Mouse (Mus musculus): ENCODE results near the gene A630095N17Rik.
A peak's percentile ranks its signal among the peaks of the same experiment; 100 is the strongest.

Gene A630095N17Rik

DNA sequence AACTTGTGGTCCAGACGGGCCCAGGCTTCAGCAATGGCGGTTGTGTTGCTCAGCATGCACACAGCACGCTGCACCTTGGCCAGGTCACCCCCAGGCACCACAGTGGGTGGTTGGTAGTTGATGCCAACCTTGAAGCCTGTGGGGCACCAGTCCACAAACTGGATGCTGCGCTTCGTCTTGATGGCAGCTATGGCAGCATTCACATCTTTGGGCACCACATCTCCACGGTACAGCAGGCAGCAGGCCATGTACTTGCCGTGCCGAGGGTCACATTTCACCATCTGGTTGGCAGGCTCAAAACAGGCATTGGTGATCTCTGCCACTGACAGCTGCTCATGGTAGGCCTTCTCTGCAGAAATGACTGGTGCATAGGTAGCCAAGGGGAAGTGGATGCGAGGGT lies 16.1 kb downstream of the A630095N17Rik start:
- DNase-seq (ENCODE audit: low read depth, low spot score), result no peak

DNA sequence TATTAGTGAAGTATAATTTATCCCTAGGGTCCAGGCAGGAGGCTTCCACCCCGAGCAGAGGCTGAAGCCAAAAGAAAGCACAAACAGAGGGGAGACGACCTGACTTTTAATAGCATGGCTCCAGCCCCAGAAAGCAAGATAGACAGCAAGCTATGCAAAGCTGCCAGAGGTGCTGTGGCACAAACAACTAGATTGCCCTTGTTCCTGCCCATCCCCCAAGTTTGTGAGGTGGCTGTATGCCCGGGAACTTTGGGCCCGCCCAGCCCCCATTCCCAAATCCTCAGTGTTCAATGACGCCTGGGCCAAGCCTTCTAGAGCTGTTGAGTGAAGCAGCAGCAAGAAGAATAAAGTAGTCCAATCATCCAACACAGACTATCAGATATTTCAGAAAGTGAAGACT lies 17.0 kb downstream of the A630095N17Rik start:
- DNase-seq (ENCODE audit: low read depth, low spot score), result no peak

DNA sequence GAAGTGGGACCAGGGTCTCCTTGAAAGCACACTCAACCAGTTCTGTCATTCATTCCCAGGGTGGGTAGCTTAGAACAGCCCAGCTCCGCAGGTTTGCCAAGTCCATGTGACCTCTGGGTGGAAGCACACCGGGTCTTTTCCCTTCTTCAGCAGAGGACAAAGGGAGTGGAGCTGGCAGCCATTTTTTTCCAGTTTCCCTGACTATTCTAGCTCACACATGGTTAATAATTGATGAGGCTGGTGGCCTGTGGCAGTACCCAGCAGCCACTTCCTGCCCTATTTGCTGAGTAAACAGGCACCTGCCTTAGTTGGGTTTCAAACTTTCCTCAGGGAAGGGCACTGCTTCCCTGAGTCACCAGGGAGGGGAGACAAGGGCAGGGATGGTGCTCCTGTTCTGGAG lies 17.5 kb downstream of the A630095N17Rik start:
- no peak for DNase-seq (ENCODE audit: low read depth, low spot score)

DNA sequence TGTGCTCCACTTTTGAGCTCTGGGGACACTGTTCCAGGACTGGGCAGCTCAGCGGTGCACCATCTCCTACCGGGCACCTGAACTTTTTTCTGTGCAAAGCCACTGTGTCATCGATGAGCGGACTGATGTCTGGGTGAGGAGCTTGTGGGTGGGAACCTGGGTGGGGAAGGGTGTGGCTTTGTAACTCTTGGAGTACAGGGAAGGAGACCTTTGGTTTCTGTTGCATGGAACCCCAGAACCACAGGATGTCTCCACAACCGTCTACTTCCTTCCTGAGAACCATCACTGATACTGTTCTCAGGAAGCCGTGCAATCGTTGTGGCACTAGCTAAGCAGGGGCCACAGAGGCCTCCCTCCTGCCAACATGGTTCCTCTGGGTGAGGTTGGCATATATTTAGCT lies 18.8 kb downstream of the A630095N17Rik start:
- DNase-seq (ENCODE audit: low read depth, low spot score), result no peak

DNA sequence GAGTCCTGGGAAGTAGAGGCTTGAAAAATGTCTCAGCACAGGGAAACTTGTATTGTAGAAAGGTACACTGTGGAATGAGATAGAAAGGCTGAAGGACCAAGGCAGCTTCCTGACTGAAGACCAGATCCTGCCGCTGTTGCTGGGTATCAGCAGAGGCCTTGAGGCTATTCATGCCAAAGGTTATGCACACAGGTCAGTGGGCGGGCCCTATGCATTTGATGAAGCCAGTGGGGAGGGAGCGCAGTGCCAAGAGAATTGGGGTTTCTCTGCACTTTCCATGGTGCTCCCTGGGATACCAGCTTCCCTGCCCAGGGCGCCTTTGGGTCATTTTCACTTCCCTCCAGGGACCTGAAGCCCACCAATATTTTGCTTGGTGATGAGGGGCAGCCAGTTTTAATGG lies 19.4 kb downstream of the A630095N17Rik start:
- no peak for DNase-seq (ENCODE audit: low read depth, low spot score)

DNA sequence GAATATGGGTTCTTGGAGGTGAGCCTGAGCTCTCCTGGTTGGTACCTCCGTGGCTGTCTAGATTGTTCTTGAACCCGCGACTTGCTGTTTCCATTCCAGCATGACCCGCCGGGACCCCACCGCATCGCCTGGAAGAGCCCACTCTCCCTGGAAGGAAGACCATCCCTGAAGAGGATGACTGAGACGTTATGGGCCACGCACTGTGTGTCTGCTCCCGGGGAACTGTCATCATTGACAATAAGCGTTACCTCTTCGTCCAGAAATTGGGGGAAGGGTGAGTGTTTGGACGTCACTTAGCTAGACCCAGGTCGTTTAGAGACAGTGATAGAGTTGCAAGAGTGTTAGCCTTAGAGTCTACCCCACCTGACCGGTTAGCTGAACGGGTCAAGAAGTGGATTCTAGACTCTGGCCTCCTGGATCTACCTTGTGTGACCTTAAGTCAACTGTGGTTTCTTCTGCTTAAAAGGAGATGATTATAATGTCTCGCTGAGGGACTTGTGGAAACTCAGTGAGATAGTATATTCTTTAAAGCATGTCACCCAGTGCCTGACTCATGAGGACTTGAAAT lies 20.7 kb downstream of the A630095N17Rik start:
- DNase-seq (ENCODE audit: low read depth, low spot score), result no peak

DNA sequence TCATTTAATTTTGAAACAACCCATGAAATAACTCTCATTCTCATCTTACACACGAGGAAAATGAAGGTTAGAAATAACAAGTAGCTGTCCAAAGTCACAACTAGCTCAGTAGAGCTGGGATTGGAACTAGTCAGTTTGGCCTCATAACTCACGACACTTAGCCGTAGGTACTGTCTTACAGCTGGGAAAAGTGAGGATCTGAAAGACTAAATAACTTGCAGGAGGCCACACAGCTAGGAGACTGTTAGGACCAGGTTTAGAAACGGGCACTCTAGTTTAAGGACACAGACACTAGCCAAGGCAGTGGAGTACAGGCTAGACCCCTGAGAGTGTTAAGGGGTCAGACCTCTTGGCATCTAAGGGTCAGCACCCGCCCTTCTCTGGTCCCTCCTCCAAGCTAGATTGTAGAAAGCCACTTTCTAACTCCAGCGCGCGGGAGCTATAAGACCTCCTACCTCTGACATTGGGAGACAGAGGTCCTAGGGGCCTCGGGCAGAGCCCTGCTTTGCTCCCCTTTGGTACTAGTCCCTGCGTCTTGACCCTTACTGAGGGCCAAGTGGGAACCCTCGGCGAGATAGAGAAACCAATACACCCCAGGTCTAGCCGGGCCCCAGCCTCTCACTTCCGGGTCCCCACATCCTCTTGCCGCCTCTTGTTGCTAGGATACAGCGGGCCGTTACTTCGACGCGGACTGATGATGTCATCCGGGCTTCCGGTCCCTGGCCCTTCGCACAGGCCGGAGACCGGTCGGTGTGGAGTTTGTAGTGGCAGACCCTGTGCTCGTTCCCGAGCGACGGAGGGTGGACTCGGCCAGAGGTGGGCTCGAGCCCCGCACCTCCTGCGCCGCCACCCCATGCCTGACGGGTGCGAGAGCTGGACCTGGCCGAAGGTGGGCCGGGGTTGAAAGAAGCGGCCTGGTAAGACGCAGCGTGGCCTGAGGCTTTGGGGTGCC lies 21.5 kb downstream of the A630095N17Rik start, which contains the start of the genes Glb1l and Stk16:
Gene Glb1l, minus strand, starts transcription at position 678 of the 952 bp plus-strand sequence.
Gene Stk16, plus strand, starts transcription at position 703 of the 952 bp plus-strand sequence.
- peak; percentile 92 for DNase-seq (ENCODE audit: low read depth, low spot score)

DNA sequence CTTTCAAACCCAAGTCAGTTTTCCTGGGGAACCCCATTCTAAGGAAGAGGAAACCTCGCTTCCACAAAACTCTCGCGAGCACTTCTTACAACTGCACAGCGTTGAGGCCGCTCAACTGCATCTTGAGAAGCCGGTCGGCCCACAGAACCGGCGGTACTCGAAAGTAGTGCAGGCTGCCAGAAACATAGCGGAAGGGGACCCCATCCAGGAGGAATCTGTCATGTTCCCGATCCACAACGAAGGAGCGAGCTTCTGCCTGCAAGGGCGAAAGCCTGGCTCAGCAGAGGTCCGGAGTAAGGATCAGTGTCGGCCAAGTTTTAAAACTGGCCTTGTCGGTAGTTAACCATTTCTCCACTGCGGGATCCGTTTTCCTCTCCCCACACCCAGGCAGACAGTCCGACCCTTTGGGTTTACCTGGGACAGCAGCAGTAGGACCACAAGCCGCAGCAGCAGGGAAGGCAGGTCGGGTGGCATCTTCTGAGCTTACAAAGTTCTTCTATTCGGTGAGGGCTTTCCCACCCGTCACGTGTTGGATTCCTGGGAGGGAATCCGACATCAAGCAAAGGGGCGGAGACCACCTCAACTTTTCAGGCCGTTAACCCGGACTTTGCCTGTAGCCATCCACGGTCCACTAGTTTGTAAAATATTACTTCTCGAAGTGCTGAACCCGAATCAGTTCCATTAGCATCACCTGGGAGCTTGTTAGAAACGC lies 22.8 kb downstream of the A630095N17Rik start:
- DNase-seq (ENCODE audit: low read depth, low spot score), result no peak

DNA sequence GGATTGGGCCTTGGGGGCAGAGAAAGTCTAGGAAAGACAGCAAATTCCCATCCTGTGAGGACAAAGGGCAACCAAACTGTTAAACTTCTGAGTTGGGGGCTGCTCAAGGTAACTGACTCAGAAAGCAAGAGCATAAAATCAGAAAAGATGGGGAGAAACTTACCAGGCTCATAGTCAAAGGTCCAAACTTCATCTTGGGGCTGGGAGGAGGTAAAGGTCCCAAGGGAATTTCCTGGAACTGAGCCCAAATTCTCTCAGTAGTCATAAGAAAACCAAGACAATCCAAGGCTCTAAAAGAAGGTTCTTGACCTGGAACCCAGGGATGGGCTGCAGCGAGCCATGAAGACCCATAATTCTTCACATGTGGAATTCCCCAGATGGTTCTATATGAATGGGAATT lies 30.7 kb downstream of the A630095N17Rik start:
- DNase-seq (ENCODE audit: low read depth, low spot score), result no peak

DNA sequence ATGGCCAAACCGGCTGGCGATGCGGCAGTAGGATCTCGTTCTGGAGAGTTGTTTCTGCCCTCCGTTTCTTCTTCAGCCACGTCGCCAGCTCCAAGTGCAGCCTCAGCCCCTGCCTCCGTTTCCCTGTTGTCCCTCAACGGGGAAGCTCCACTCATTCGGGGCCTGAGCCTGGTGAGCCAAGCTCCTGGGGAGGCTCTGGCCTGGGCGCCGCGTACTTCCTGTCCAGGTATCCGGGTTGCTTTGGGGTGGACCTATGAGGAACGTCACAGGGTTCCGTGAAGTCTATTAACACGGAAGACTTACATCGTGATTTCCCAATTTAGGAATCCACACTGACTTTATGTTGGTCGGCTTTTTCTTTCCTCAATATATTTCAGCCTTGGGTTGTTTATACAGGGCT lies 39.5 kb downstream of the A630095N17Rik start:
- DNase-seq (ENCODE audit: low read depth, low spot score), result no peak

DNA sequence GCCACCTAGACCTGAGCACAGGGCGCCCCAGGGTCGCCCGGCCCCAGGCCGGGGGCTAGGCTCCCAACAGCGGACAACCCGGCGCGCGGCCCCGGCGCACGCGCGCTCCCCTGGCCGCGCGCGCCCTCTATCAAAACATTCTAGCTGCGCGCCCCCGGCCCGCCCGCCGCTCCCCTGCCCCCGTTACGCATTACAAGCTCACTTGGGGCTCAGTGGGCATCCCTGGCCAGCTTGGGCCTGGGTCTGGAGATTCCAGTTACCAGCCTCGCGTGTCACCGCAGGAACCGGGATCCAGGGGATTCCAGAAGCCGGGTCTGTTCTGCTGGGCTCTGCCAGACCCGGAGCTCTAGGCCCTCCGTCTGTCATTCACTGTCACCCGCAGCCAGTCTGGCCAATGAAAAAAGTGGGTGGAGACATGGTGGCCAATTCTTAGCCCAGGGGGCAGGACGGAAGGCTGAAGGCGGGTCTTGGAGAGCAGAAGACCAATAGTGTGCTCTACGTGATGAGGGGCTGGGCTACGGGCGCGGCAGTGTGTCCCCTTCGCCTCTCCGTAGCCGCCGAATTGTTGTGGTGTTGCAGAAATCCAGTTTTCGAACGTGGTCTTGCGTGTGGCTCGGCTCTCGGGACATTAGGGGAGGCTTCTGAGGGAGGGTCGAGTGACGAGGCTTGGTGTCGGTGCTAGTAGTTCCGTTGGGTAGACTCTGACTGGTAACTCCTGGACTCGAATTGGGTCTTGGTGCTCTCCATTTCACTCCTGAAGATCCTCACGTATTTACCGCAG lies 40.1 kb downstream of the A630095N17Rik start, which contains the start of the genes Ankzf1 and Atg9a:
Gene Ankzf1, plus strand, starts transcription at position 530 of the 781 bp plus-strand sequence.
Gene Atg9a, minus strand, starts transcription at position 575 of the 781 bp plus-strand sequence.
- peak; percentile 91 for DNase-seq (ENCODE audit: low read depth, low spot score)

DNA sequence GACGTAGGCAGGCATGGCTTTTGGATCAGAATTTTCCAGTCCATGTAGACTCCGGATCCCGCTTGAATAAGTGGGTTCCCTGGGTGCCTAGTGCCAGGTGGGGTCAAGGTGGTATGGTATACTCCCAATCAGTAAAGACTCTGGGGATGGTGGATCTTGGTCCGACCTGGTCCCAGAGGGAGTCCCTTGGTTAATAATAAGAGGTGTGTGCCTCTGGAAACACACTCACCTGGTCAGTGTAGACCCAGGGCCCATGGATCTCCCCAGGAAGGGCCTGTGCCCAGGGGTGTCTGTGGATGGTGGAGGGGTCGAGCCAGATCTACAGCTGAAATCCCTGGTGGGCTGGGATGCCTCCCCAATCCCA lies 40.7 kb downstream of the A630095N17Rik start:
- no peak for DNase-seq (ENCODE audit: low read depth, low spot score)

DNA sequence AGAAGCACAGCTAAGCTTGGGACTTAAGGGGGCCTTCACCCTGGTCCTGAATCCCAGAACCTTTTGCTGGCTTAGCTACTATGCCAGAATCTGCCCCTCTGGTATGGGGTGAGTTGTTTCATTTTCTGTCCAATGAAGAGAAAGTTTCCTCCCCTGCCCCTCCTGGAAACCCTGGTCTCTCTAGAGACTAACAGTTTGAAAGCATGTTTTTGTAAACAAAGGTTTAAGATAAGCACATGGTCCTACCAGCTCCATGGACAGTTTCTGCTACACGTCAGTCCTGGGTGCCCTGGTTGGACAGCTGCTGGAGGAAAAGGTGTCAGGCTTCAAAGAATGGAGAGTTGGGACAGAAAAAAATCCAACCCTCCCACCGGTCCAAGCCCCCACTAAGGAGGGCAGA lies 41.3 kb downstream of the A630095N17Rik start:
- no peak for DNase-seq (ENCODE audit: low read depth, low spot score)

DNA sequence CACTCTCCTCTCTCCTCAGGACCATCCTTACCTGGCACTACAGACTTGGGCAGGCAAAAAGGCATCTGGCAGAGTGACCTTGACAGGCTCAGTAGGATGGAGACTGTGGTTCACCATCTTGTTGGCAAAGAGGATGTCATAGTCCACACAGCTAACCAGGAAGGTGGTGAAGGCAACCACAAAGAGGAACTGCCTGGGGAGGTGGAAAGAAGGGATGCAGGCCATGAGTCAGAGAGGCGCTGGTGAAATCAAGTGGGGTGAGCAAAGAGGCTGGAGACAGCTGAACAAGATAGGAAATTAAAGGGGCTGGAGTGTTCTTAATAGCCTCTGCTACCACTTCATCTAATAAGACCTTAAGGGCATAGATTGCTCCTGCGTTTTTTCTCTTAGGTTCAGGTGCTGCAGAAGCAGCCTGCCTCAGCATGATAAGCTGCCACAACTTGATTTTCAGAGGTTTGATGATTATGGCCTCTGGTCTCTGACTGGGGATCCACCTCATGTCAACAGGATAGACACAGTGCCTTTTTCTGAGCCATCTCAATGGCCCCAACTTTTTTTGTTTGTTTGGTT lies 43.9 kb downstream of the A630095N17Rik start:
- no peak for DNase-seq (ENCODE audit: low read depth, low spot score)

DNA sequence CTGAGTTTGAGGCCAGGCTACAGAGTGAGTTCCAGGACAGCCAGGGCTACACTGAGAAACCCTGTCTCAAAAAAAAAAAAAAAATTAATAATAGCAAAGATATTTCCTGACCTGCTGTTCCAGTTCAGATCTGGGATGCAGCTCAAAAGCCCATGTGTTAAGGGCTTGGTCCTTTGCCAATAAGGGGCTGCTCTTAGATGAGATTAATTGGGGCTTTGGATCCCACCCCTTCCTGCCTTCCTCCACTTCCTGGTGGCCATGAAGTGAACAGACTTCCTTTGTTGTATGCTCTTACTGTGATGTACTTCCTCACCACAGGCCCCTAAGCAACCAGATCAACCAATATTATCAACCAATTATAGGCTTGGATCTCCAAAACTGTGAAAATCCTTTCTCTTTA lies 44.8 kb downstream of the A630095N17Rik start:
- DNase-seq (ENCODE audit: low read depth, low spot score), result no peak

DNA sequence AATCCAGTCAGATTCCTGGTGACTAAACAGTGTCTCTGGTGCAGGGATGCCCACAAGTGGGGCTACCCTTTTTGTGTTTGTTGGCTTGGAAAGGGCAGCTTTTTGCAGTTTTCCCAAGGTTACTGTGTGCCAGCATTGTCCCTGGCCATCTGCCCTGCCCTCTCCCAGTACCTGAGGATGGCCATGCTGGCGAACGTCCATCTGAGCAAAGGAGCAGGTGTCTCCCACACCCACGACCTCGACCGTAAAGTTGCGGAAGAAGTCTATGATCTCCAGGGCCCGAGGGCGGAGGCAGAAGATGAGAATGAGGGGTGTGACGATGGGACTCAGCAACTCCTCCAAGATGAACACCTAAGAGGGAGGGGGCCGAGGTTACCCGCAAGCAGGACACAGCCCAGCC lies 46.4 kb downstream of the A630095N17Rik start:
- DNase-seq (ENCODE audit: low read depth, low spot score), result no peak

DNA sequence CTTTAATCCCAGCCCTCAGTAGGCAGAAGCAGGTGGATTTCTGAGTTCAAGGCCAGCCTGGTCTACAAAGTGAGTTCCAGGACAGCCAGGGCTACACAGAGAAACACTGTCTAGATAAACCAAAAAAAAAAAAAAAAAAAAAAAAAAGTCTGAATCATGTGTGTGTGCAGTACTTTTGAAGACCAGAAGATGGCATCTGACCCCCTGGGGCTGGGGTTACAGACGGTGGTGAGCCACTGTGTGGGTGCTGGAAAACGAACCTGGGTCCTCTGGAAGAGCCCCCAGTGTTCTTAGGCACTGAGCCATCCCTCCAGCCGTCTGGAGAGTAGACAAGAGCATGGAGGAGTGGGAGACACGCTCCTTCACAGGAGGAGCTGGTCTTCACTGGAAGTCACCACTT lies 49.7 kb downstream of the A630095N17Rik start:
- DNase-seq (ENCODE audit: low read depth, low spot score), result no peak

DNA sequence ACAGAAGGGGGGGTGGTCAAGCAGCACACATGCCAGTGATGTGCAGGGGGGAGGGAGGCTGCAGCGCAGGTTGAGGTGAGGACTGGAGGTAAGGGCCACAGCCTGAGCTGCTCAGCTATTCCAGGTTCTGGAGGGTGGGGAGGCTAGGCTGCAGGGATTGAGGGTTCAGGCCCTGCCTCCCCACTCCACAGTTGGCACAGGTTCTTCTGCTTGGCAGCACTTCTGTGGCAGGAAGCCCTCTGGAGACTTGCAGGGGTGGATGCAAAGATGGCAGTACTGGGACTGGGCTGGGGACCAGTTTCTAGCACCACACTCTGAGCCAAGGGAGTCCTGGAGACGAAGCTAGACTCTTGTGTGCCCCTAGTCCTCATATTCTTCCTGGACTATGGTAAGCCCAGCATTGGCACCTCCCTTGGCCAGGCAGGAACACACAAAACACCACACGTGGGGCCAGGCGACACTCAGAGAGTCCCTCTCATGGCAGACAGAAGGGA lies 50.5 kb downstream of the A630095N17Rik start:
- no peak for DNase-seq (ENCODE audit: low read depth, low spot score)

DNA sequence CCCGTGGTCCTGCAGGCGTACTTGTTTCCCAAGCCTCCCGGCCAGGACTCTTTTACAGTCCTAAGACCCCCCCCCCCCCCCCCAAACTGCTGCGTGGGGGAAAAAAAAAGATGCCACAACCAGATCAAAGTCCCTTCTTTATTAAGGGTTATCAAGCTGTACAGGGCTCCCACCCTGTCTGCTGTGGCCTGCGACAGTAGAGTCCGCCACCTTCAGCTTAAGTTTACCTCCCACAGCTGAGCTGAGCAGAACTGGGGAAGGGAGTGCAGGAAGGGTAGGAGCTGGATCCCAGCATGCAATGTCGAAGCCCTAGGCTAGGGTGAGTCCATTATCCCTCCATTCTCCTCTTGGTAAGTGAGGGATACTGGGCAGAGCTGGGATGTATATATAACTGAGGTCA lies 51.2 kb downstream of the A630095N17Rik start:
- DNase-seq (ENCODE audit: low read depth, low spot score), result no peak

DNA sequence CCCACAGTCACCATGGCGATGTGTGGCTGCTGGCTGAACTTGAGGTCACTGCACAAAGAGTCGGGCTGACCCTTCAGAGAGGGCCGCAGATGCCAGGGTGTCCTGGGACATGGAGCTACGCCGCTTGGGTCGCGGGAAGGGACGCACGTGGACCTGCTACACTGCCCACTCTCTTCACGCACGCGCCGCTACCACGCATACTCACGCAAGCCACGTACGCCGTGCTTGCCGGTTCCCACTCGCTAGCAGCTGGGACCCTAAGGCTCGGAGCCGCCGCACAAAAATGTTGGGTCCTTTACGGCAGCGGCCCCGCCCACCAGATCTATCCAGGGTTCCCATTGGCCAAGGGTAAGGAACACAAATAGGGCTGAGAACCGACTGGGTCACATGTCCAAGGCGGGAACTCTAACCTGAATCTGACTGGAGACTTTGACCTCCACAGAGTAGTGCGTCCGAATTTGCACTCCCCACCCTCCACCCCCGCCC lies 51.8 kb downstream of the A630095N17Rik start, which contains the start of gene Abcb6:
Gene Abcb6, minus strand, starts transcription at position 288 of the 486 bp plus-strand sequence.
- peak; percentile 70 for DNase-seq (ENCODE audit: low read depth, low spot score)

Measured in retina, adult 2 months (tissue).